Mouse (Mus musculus) liver, embryonic 16.5 days (tissue): ENCODE results near the gene Atoh8. TPM values are rescaled to one million over a fixed set of nuclear protein-coding genes. Genes with fewer than 3 reads are reported as not detected.

Source experiments
- ATAC-seq: fragments of 200-750 bp; cut with Nextera tagmentation; 2 replicates; pipeline ENCODE4 v1.8.0; 2017; ENCODE audit warnings: low read depth, mild to moderate bottlenecking, moderate number of reproducible peaks, moderate library complexity
- H3K27ac ChIP-seq: fragments of 300-500 bp; sonication (generic); 2 replicates; pipeline ENCODE4 v1.5.1; 2014; ENCODE audit warnings: mild to moderate bottlenecking, low read length
- H3K27me3 ChIP-seq: fragments of 300-500 bp; sonication (generic); 2 replicates; pipeline ENCODE4 v1.6.1; 2014; ENCODE audit warnings: low read depth, low read length, mixed read lengths; ENCODE audit not compliant: control insufficient read depth, insufficient read depth
- H3K36me3 ChIP-seq: fragments of 300-500 bp; sonication (generic); 2 replicates; pipeline ENCODE4 v1.6.1; 2014; ENCODE audit warnings: mild to moderate bottlenecking; ENCODE audit not compliant: control insufficient read depth, insufficient read depth
- H3K4me1 ChIP-seq: fragments of 300-500 bp; sonication (generic); 2 replicates; pipeline ENCODE4 v1.6.1; 2014; ENCODE audit warnings: low read depth, low read length, mixed read lengths; ENCODE audit not compliant: control insufficient read depth
- H3K4me2 ChIP-seq: fragments of 300-500 bp; sonication (generic); 2 replicates; pipeline ENCODE4 v1.6.1; 2014; ENCODE audit warnings: low read depth, low read length, mixed read lengths
- H3K4me3 ChIP-seq: fragments of 300-500 bp; sonication (generic); 2 replicates; pipeline ENCODE4 v1.5.1; 2014; ENCODE audit warnings: low read depth, mild to moderate bottlenecking, low read length
- H3K9ac ChIP-seq: fragments of 300-500 bp; sonication (generic); 2 replicates; pipeline ENCODE4 v1.6.1; 2014; ENCODE audit warnings: low read depth, low read length
- H3K9me3 ChIP-seq: fragments of 300-500 bp; sonication (generic); replicated peaks from 2 replicates; pipeline ENCODE4 v1.6.1; 2016; ENCODE audit warnings: low read length; ENCODE audit not compliant: control insufficient read depth
- WGBS: fragments of 180-500 bp; shearing (Covaris S2); extraction: QIAGEN DNeasy Blood & Tissue Kit; methylation state at CpG from one replicate; pipeline ENCODE4 v1.1.7; 2014; ENCODE audit not compliant: insufficient replicate concordance; 5-methylcytosine and 5-hydroxymethylcytosine counted together
- polyA plus RNA-seq: library from polyadenylated mRNA; unstranded; fragments of >200 nt; fragmentation: Nextera tagmentation; extraction: Ambion mirVana; gene quantifications from 2 replicates; pipeline ENCODE4 v1.2.1, GENCODE M21; 2015

The Atoh8 gene
- polyA plus RNA-seq, 1 experiment from 2014 or later, result 0.90 TPM

- ATAC-seq, result peak; percentile 80
- Histone ChIP-seq H3K9me3 (no peaks in the 10 kb centered on the region), H3K9ac (no peak overlapping the region), H3K4me2 (peak overlapping the region; percentile 40), H3K36me3 (no peaks in the 10 kb centered on the region), H3K27ac (no peak overlapping the region), H3K4me1 (peaks cover 5% of the 10 kb centered on the region), H3K4me3 (peak overlapping the region; percentile 10; the same call in 1 of the 2 replicates), H3K27me3 (peaks cover 32% of the 10 kb centered on the region)
- WGBS, result 6% methylated on average over 30 of the region's 33 CpGs
These were observed 18.5 kb downstream of the Atoh8 start for GRCm38 (mm10) chr6:72216681-72217414.

GRCm38 (mm10) chr6:72215582-72215981 lies 19.8 kb downstream of the Atoh8 start:
- Histone ChIP-seq H3K4me2 (no peak overlapping the region), H3K4me3 (no peak overlapping the region), H3K27ac (no peak overlapping the region), H3K36me3 (no peaks in the 10 kb centered on the region), H3K4me1 (peaks cover 5% of the 10 kb centered on the region), H3K9ac (no peak overlapping the region), H3K27me3 (peaks cover 20% of the 10 kb centered on the region), H3K9me3 (no peaks in the 10 kb centered on the region)
- 80% methylated on average over 6 of the region's 6 CpGs for WGBS
- ATAC-seq, result no peak

- H3K4me3 ChIP-seq, result no peak overlapping the region
- no peaks in the 10 kb centered on the region for H3K36me3 ChIP-seq
- ATAC-seq, result no peak
- H3K9ac ChIP-seq, result no peak overlapping the region
- H3K4me2 ChIP-seq, result no peak overlapping the region
- WGBS, result 56% methylated on average over 4 of the region's 4 CpGs
- H3K27me3 ChIP-seq, result no peaks in the 10 kb centered on the region; the same call in 1 of the 2 replicates
- no peaks in the 10 kb centered on the region for H3K9me3 ChIP-seq
- H3K4me1 ChIP-seq, result no peaks in the 10 kb centered on the region; the same call in 1 of the 2 replicates
- no peak overlapping the region for H3K27ac ChIP-seq
These were observed 24.0 kb downstream of the Atoh8 start for GRCm38 (mm10) chr6:72211360-72211759.

- ATAC-seq, result no peak
- H3K27me3 ChIP-seq, result no peaks in the 10 kb centered on the region; the same call in 1 of the 2 replicates
- no peaks in the 10 kb centered on the region for H3K9me3 ChIP-seq
- WGBS, result 57% methylated on average over 7 of the region's 7 CpGs
- no peak overlapping the region for H3K27ac ChIP-seq
- H3K36me3 ChIP-seq, result no peaks in the 10 kb centered on the region
- H3K4me1 ChIP-seq, result no peaks in the 10 kb centered on the region
- H3K9ac ChIP-seq, result no peak overlapping the region
- H3K4me2 ChIP-seq, result no peak overlapping the region
- no peak overlapping the region for H3K4me3 ChIP-seq
These were observed 24.6 kb downstream of the Atoh8 start for GRCm38 (mm10) chr6:72210823-72211222.

- Histone ChIP-seq H3K4me3 (no peak overlapping the region), H3K27ac (no peak overlapping the region), H3K4me2 (no peak overlapping the region), H3K36me3 (no peaks in the 10 kb centered on the region), H3K9ac (no peak overlapping the region), H3K27me3 (no peaks in the 10 kb centered on the region; the same call in 1 of the 2 replicates), H3K4me1 (no peaks in the 10 kb centered on the region), H3K9me3 (no peaks in the 10 kb centered on the region)
- ATAC-seq, result no peak
- 62% methylated on average over 7 of the region's 7 CpGs for WGBS
These were observed 25.6 kb downstream of the Atoh8 start for GRCm38 (mm10) chr6:72209738-72210137.

GRCm38 (mm10) chr6:72208406-72209045 lies 26.9 kb downstream of the Atoh8 start:
- no peak overlapping the region for H3K9ac ChIP-seq
- WGBS, result 70% methylated on average over 8 of the region's 8 CpGs

GRCm38 (mm10) chr6:72206021-72206420 lies 29.4 kb downstream of the Atoh8 start:
- no peak overlapping the region for H3K27ac ChIP-seq
- H3K27me3 ChIP-seq, result no peaks in the 10 kb centered on the region; the same call in 1 of the 2 replicates
- H3K9ac ChIP-seq, result no peak overlapping the region
- no peak for ATAC-seq
- no peak overlapping the region for H3K4me3 ChIP-seq
- H3K4me2 ChIP-seq, result no peak overlapping the region
- no peaks in the 10 kb centered on the region for H3K36me3 ChIP-seq
- WGBS, result 70% methylated on average over 9 of the region's 9 CpGs
- H3K9me3 ChIP-seq, result no peaks in the 10 kb centered on the region
- no peaks in the 10 kb centered on the region for H3K4me1 ChIP-seq

More at GRCm38 (mm10) chr6:72208406-72209045, 26.9 kb downstream of the Atoh8 start:
- Histone ChIP-seq H3K27ac (no peak overlapping the region), H3K27me3 (no peaks in the 10 kb centered on the region; the same call in 1 of the 2 replicates), H3K4me1 (no peaks in the 10 kb centered on the region), H3K4me2 (no peak overlapping the region), H3K9me3 (no peaks in the 10 kb centered on the region), H3K36me3 (no peaks in the 10 kb centered on the region), H3K4me3 (no peak overlapping the region)
- no peak for ATAC-seq

GRCm38 (mm10) chr6:72204858-72205257 lies 30.5 kb downstream of the Atoh8 start:
- WGBS, result 55% methylated on average over 7 of the region's 7 CpGs
- H3K9me3 ChIP-seq, result no peaks in the 10 kb centered on the region
- H3K36me3 ChIP-seq, result no peaks in the 10 kb centered on the region
- no peak overlapping the region for H3K27ac ChIP-seq
- H3K4me3 ChIP-seq, result no peak overlapping the region
- no peaks in the 10 kb centered on the region for H3K4me1 ChIP-seq
- no peak for ATAC-seq
- H3K27me3 ChIP-seq, result no peaks in the 10 kb centered on the region
- no peak overlapping the region for H3K9ac ChIP-seq
- H3K4me2 ChIP-seq, result no peak overlapping the region

- 46% methylated on average over 5 of the region's 5 CpGs for WGBS
- Histone ChIP-seq H3K27ac (no peak overlapping the region), H3K9me3 (no peaks in the 10 kb centered on the region), H3K36me3 (no peaks in the 10 kb centered on the region), H3K27me3 (no peaks in the 10 kb centered on the region), H3K4me3 (no peak overlapping the region), H3K4me2 (no peak overlapping the region), H3K4me1 (no peaks in the 10 kb centered on the region), H3K9ac (no peak overlapping the region)
- ATAC-seq, result no peak
These were observed 32.1 kb downstream of the Atoh8 start for GRCm38 (mm10) chr6:72203279-72203678.
